Mouse (Mus musculus) ES-E14 (cell line): ENCODE data around the gene Ptgs1. TPM values are rescaled to one million over a fixed set of nuclear protein-coding genes. Genes with fewer than 3 reads are reported as not detected.

Experiments
- DNase-seq: peaks from one replicate; pipeline ENCODE4 v3.0.0-alpha.2; 2013; ENCODE audit warnings: low read depth, low spot score
- H3K27ac ChIP-seq: 2 replicates; pipeline ENCODE4 v1.5.1; 2012; ENCODE audit warnings: low read depth, mild to moderate bottlenecking, low read length, moderate library complexity, mixed read lengths; ENCODE audit not compliant: poor library complexity, insufficient read depth, severe bottlenecking
- H3K36me3 ChIP-seq: 2 replicates; pipeline ENCODE4 v1.6.1; 2012; ENCODE audit warnings: mild to moderate bottlenecking, low read length, moderate library complexity, mixed read lengths; ENCODE audit not compliant: control insufficient read depth, poor library complexity, insufficient read depth, severe bottlenecking
- H3K4me1 ChIP-seq, 2 experiments: fragments of 150-350 bp in 1 of 2; sonication (generic) in 1 of 2; 2 replicates each; pipeline ENCODE4 v1.6.1; 2012; ENCODE audit warnings: low read length in 2 of 2, mild to moderate bottlenecking in 1 of 2, mixed read lengths in 1 of 2; ENCODE audit not compliant: control insufficient read depth in 2 of 2, insufficient read depth in 2 of 2, poor library complexity in 1 of 2
- H3K4me3 ChIP-seq, 2 experiments: fragments of 150-350 bp in 1 of 2; sonication (generic) in 1 of 2; 2 replicates each; pipeline ENCODE4 v1.5.1; 2012; ENCODE audit warnings: low read length in 2 of 2, low read depth in 1 of 2, mild to moderate bottlenecking in 1 of 2, mixed read lengths in 1 of 2; ENCODE audit not compliant: insufficient read depth in 1 of 2, poor library complexity in 1 of 2, severe bottlenecking in 1 of 2
- H3K9ac ChIP-seq: 2 replicates; pipeline ENCODE4 v1.6.1; 2012; ENCODE audit warnings: low read depth, mild to moderate bottlenecking, low read length, mixed read lengths; ENCODE audit not compliant: poor library complexity, insufficient read depth, severe bottlenecking
- H3K9me3 ChIP-seq: fragments of 150-350 bp; sonication (generic); 2 replicates; pipeline ENCODE4 v1.6.1; 2012; ENCODE audit warnings: low read depth, mild to moderate bottlenecking, low read length; ENCODE audit not compliant: control insufficient read depth, insufficient read depth
- CHD2 ChIP-seq: IDR thresholded peaks from 2 replicates; pipeline ENCODE4 v1.6.1; 2014; ENCODE audit warnings: mild to moderate bottlenecking, low read depth, low read length, inconsistent platforms
- HCFC1 ChIP-seq: IDR thresholded peaks from 2 replicates; pipeline ENCODE4 v1.6.1; 2012; ENCODE audit warnings: low read length, inconsistent platforms, borderline replicate concordance; ENCODE audit not compliant: insufficient read depth
- MAFK ChIP-seq: IDR thresholded peaks from 2 replicates; pipeline ENCODE4 v1.6.1; 2014; ENCODE audit warnings: mild to moderate bottlenecking, low read depth, low read length, inconsistent platforms; ENCODE audit not compliant: insufficient read depth
- ZC3H11A ChIP-seq: IDR thresholded peaks from 2 replicates; pipeline ENCODE4 v1.6.1; 2012; ENCODE audit warnings: low read depth, mild to moderate bottlenecking, inconsistent platforms, low read length, borderline replicate concordance
- ZNF384 ChIP-seq: IDR thresholded peaks from 2 replicates; pipeline ENCODE4 v1.6.1; 2012; ENCODE audit warnings: low read depth, low read length, inconsistent platforms
- in situ Hi-C, 2 experiments: fragments of 600-800 bp; cut with MboI; formaldehyde crosslinking; loops; one replicate each; pipeline ENCODE4 v1.15.1; 2025; ENCODE audit warnings: low sequenced_read_pairs in 2 of 2, inconsistent platforms in 1 of 2; ENCODE audit not compliant: unreplicated experiment in 2 of 2
- total RNA-seq: library from RNA; depleted of rRNA; stranded (reverse); fragments of 300-350 nt; gene quantifications from 2 replicates; pipeline ENCODE4 v1.2.3, GENCODE M21; 2012

Gene Ptgs1
- total RNA-seq, 1 experiment: 9.0 TPM

GRCm38 (mm10) chr2:36256931-36257330 is 26.7 kb downstream of the Ptgs1 start:
- Histone ChIP-seq H3K9me3 (no peaks in the 10 kb centered on the region), H3K4me1 (no peaks in the 10 kb centered on the region), H3K36me3 (no peaks in the 10 kb centered on the region), H3K27ac (no peak overlapping the region), H3K4me3 (no peak overlapping the region), H3K9ac (no peak overlapping the region)
- TF ChIP-seq ZNF384 (no peak), ZC3H11A (no peak), MAFK (no peak), CHD2 (no peak), HCFC1 (no peak)
- DNase-seq: no peak
- in situ Hi-C loops: no loop called here

GRCm38 (mm10) chr2:36259382-36259781 is 29.2 kb downstream of the Ptgs1 start:
- H3K9me3 ChIP-seq: no peaks in the 10 kb centered on the region
- H3K9ac ChIP-seq: no peak overlapping the region
- H3K4me1 ChIP-seq: no peaks in the 10 kb centered on the region
- in situ Hi-C loops: no loop called here
- no peak for TF ChIP-seq HCFC1
- no peak overlapping the region for H3K27ac ChIP-seq
- H3K4me3 ChIP-seq: no peak overlapping the region
- no peak for DNase-seq
- no peaks in the 10 kb centered on the region for H3K36me3 ChIP-seq

- in situ Hi-C loops: no loop called here
- TF ChIP-seq ZNF384 (no peak), HCFC1 (no peak), ZC3H11A (no peak), MAFK (no peak), CHD2 (no peak)
- no peaks in the 10 kb centered on the region for H3K36me3 ChIP-seq
- H3K4me1 ChIP-seq: no peaks in the 10 kb centered on the region
- H3K27ac ChIP-seq: no peak overlapping the region
- H3K9me3 ChIP-seq: no peaks in the 10 kb centered on the region
- DNase-seq: no peak
- H3K9ac ChIP-seq: no peak overlapping the region
- H3K4me3 ChIP-seq: no peak overlapping the region
Measured at GRCm38 (mm10) chr2:36259798-36260540, 29.7 kb downstream of the Ptgs1 start.

GRCm38 (mm10) chr2:36262025-36262424 is 31.8 kb downstream of the Ptgs1 start:
- H3K4me1 ChIP-seq: no peaks in the 10 kb centered on the region
- H3K4me3 ChIP-seq: no peak overlapping the region
- no peaks in the 10 kb centered on the region for H3K36me3 ChIP-seq
- DNase-seq: no peak
- H3K27ac ChIP-seq: no peak overlapping the region
- H3K9me3 ChIP-seq: no peaks in the 10 kb centered on the region
- in situ Hi-C loops: no loop called here
- TF ChIP-seq ZNF384 (no peak), MAFK (no peak), HCFC1 (no peak), CHD2 (no peak), ZC3H11A (no peak)
- H3K9ac ChIP-seq: no peak overlapping the region

GRCm38 (mm10) chr2:36269458-36269857 is 39.2 kb downstream of the Ptgs1 start:
- H3K4me3 ChIP-seq: no peak overlapping the region
- H3K9ac ChIP-seq: no peak overlapping the region
- H3K27ac ChIP-seq: no peak overlapping the region
- no peak for DNase-seq
- no peaks in the 10 kb centered on the region for H3K4me1 ChIP-seq
- in situ Hi-C loops: no loop called here
- no peaks in the 10 kb centered on the region for H3K9me3 ChIP-seq
- no peak for TF ChIP-seq CHD2
- no peak for TF ChIP-seq MAFK
- no peak for TF ChIP-seq HCFC1
- TF ChIP-seq ZNF384: no peak
- TF ChIP-seq ZC3H11A: no peak
- H3K36me3 ChIP-seq: no peaks in the 10 kb centered on the region
